Mouse (Mus musculus): ENCODE data around the gene Reep6. TPM values are rescaled to one million over a fixed set of nuclear protein-coding genes. Genes with fewer than 3 reads are reported as not detected.
A peak's percentile ranks its signal among the peaks of the same experiment; 100 is the strongest.

The Reep6 gene
- polyA plus RNA-seq, 1 experiment: 4.6 TPM

GRCm38 (mm10) chr10:80302082-80302355, 27.7 kb upstream of the Reep6 start:
- TF ChIP-seq CTCF (IDR thresholded peaks at IDR 0.05; ENCODE audit: borderline replicate concordance, extremely low read depth, insufficient read depth, insufficient read length) (no peak), POLR2A (IDR thresholded peaks at IDR 0.05; ENCODE audit: borderline replicate concordance, extremely low read depth, insufficient read depth, insufficient read length, poor library complexity, severe bottlenecking) (no peak)
- no peak for DNase-seq (ENCODE audit: low read depth)

DNA sequence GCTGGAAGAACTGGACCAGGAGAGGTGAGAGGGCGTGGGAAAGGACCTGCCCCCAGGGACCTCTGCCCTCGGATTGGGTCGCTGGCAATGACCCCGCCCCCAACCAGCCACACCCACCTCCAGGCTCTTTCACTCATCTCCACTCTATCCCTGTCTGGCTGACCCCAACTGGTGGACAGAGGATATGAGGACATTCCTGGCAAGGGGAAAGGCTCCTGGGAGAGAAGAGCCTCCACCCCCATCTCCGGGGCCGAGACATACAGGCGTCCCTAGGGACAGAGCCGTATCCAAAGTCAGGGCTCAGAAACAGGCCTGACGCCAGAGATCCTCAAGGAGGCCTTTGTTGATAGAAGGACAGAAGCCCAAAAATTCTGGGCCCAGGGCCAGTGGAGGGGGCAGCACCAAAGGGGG, 27.3 kb upstream of the Reep6 start:
- TF ChIP-seq CTCF (IDR thresholded peaks at IDR 0.05; ENCODE audit: borderline replicate concordance, extremely low read depth, insufficient read depth, insufficient read length) (no peak), POLR2A (IDR thresholded peaks at IDR 0.05; ENCODE audit: borderline replicate concordance, extremely low read depth, insufficient read depth, insufficient read length, poor library complexity, severe bottlenecking) (no peak)
- peak; percentile 76 for DNase-seq (ENCODE audit: low read depth)

GRCm38 (mm10) chr10:80304458-80304857, 25.3 kb upstream of the Reep6 start:
- no peak for DNase-seq (ENCODE audit: low read depth)
- no peak for TF ChIP-seq POLR2A (IDR thresholded peaks at IDR 0.05; ENCODE audit: borderline replicate concordance, extremely low read depth, insufficient read depth, insufficient read length, poor library complexity, severe bottlenecking)
- no peak for TF ChIP-seq CTCF (IDR thresholded peaks at IDR 0.05; ENCODE audit: borderline replicate concordance, extremely low read depth, insufficient read depth, insufficient read length)

DNA sequence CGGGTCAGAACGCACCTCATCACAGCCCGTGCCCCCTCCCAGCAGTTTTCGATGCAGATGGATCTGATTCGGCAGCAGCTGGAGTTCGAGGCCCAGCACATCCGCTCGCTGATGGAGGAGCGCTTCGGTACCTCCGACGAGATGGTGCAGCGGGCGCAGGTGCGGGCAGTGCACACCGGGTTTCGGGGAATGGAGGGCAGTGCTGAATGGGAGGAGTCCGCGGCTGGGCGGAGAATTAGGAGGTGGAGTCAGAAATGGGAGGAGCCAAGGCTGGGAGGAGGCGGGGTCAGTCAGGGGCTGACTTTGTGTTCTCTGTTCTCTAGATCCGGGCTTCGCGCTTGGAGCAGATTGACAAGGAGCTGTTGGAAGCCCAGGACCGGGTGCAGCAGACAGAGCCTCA, 24.9 kb upstream of the Reep6 start:
- no peak for DNase-seq (ENCODE audit: low read depth)
- TF ChIP-seq POLR2A (IDR thresholded peaks at IDR 0.05; ENCODE audit: borderline replicate concordance, extremely low read depth, insufficient read depth, insufficient read length, poor library complexity, severe bottlenecking) (no peak), CTCF (IDR thresholded peaks at IDR 0.05; ENCODE audit: borderline replicate concordance, extremely low read depth, insufficient read depth, insufficient read length) (no peak)

DNA sequence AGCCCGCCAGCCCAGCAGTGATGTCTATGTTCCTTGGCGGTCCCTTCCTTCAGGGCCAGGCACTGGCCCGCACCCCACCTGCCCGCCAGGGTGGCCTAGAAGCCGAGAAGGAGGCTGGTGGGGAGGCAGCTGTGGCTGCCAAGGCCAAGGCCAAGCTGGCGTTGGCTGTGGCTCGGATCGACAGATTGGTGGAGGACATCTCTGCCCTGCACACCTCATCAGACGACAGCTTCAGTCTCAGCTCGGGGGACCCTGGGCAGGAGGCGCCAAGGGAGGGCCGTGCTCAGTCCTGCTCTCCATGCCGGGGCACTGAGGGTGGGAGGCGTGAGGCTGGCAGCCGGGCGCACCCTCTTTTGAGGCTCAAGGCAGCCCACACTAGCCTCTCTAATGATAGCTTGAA, 18.2 kb upstream of the Reep6 start:
- no peak for DNase-seq (ENCODE audit: low read depth)
- TF ChIP-seq CTCF (IDR thresholded peaks at IDR 0.05; ENCODE audit: borderline replicate concordance, extremely low read depth, insufficient read depth, insufficient read length): no peak

GRCm38 (mm10) chr10:80312586-80313504, 16.9 kb upstream of the Reep6 start:
- no peak for DNase-seq (ENCODE audit: low read depth)
- TF ChIP-seq CTCF (IDR thresholded peaks at IDR 0.05; ENCODE audit: borderline replicate concordance, extremely low read depth, insufficient read depth, insufficient read length) (no peak), POLR2A (IDR thresholded peaks at IDR 0.05; ENCODE audit: borderline replicate concordance, extremely low read depth, insufficient read depth, insufficient read length, poor library complexity, severe bottlenecking) (no peak)

DNA sequence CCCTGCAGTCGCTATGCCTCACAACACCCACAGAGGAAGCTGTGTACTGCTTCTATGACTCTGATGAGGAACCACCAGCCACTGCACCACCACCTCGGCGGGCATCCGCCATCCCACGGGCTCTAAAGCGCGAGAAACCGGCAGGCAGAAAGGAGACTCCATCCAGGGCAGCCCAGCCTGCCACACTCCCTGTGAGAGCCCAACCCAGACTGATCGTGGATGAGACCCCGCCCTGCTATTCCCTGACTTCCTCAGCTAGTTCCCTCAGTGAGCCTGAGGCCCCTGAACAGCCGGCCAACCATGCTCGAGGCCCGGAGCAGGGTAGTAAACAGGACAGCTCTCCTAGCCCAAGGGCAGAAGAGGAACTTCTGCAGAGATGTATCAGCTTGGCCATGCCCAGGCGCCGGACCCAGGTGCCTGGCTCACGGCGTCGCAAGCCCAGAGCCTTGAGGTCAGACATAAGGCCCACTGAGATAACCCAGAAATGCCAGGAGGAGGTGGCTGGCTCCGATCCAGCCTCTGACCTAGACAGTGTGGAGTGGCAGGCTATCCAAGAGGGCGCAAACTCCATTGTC, 16.0 kb upstream of the Reep6 start:
- TF ChIP-seq CTCF (IDR thresholded peaks at IDR 0.05; ENCODE audit: borderline replicate concordance, extremely low read depth, insufficient read depth, insufficient read length) (no peak), POLR2A (IDR thresholded peaks at IDR 0.05; ENCODE audit: borderline replicate concordance, extremely low read depth, insufficient read depth, insufficient read length, poor library complexity, severe bottlenecking) (no peak)
- DNase-seq (ENCODE audit: low read depth): no peak

DNA sequence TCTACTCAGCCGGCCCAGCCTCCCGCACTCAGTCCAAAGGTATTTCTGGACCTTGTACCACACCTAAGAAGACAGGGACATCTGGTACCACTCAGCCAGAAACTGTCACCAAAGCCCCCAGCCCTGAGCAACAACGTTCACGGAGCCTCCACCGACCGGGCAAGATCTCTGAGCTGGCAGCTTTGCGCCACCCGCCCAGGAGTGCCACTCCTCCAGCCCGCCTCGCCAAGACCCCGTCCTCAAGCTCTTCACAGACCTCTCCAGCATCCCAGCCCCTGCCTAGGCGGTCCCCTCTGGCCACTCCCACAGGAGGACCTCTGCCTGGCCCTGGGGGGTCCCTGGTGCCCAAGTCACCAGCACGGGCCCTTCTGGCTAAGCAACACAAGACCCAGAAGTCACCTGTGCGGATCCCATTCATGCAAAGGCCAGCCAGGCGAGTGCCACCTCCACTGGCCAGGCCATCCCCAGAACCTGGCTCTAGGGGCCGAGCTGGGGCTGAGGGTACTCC, 15.2 kb upstream of the Reep6 start:
- no peak for DNase-seq (ENCODE audit: low read depth)
- TF ChIP-seq POLR2A (IDR thresholded peaks at IDR 0.05; ENCODE audit: borderline replicate concordance, extremely low read depth, insufficient read depth, insufficient read length, poor library complexity, severe bottlenecking) (no peak), CTCF (IDR thresholded peaks at IDR 0.05; ENCODE audit: borderline replicate concordance, extremely low read depth, insufficient read depth, insufficient read length) (no peak)

- DNase-seq (ENCODE audit: low read depth): no peak
- TF ChIP-seq POLR2A (IDR thresholded peaks at IDR 0.05; ENCODE audit: borderline replicate concordance, extremely low read depth, insufficient read depth, insufficient read length, poor library complexity, severe bottlenecking) (no peak), CTCF (IDR thresholded peaks at IDR 0.05; ENCODE audit: borderline replicate concordance, extremely low read depth, insufficient read depth, insufficient read length) (no peak)
These were observed 14.4 kb upstream of the Reep6 start for GRCm38 (mm10) chr10:80315315-80315714.

DNA sequence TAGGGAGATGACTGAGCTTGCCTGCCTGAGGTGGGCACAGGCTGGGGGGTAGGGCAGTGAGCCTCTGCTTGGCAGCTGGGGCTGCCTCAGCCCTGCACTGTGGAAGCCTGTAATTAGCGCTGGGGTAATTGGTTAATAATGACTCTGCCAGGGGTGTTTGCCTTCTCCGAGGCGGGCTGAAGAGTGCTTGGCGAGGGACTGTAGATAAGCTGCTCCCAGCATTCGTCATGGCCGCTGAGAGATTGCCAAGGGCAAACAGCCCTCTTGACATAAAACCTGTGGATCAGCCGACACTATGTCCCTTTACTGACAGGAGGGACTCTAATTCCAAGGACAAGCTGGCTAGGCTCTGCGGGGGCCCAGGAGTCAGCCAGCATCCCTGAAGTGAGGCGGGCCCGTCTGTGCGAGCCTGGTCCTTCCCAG, 13.4 kb upstream of the Reep6 start:
- TF ChIP-seq POLR2A (IDR thresholded peaks at IDR 0.05; ENCODE audit: borderline replicate concordance, extremely low read depth, insufficient read depth, insufficient read length, poor library complexity, severe bottlenecking): no peak
- DNase-seq (ENCODE audit: low read depth): peak; percentile 76

DNA sequence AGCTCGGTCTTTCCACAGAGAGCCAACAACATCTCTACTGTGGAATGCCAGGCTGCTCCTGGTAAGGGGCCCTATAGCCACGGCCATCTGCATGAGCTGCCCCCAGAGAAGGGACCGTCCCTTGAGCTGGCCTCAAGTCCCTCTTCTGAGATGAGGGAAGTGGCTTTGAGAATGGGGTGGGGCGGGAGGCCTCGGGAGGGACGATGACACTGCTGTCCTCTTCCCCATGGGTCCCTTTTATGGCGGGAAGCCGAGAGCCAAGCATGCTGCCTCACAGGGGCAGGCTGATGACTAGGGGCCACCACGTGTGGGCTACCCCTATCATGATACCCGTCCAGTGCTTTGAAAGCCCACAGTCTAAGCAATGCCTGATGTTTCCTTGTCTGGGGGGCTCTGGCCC, 12.7 kb upstream of the Reep6 start:
- TF ChIP-seq POLR2A (IDR thresholded peaks at IDR 0.05; ENCODE audit: borderline replicate concordance, extremely low read depth, insufficient read depth, insufficient read length, poor library complexity, severe bottlenecking) (no peak), CTCF (IDR thresholded peaks at IDR 0.05; ENCODE audit: borderline replicate concordance, extremely low read depth, insufficient read depth, insufficient read length) (no peak)
- no peak for DNase-seq (ENCODE audit: low read depth)

DNA sequence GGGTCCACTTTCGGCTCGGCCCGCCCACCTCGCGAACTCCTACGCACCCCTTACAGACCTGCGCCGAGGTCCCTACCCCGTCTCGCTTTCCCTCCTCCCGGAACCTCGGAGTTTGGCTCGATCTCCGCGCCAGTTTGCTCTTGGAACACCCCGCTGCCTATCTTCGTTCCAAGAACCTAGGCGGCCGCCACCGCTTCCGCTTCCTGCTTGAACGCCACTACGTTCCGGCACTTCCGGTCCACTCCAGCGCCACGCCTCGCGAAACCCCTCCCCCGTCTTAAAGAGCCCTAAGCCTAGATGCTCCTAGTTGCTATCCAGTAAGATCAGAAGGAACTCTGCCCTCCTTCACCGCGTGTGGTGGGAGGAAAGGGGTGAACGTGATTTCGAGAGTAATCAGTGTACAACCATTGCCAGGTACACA, 9.4 kb upstream of the Reep6 start, which contains the start of gene 2310011J03Rik:
TSS of gene 2310011J03Rik (minus strand) at position 198 of the 421 bp plus-strand sequence.
- DNase-seq (ENCODE audit: low read depth): peak; percentile 97
- TF ChIP-seq POLR2A (IDR thresholded peaks at IDR 0.05; ENCODE audit: borderline replicate concordance, extremely low read depth, insufficient read depth, insufficient read length, poor library complexity, severe bottlenecking) (peak; percentile 33; the same call in 1 of the 2 replicates), CTCF (IDR thresholded peaks at IDR 0.05; ENCODE audit: borderline replicate concordance, extremely low read depth, insufficient read depth, insufficient read length) (no peak)
